Mouse (Mus musculus): ENCODE results near the gene Usp24. TPM values are rescaled to one million over a fixed set of nuclear protein-coding genes. Genes with fewer than 3 reads are reported as not detected.

Gene Usp24
- polyA plus RNA-seq, 2 experiments from 2014 or later, result 9.9 to 12.9 TPM

- ATAC-seq, result no peak
Measured at GRCm38 (mm10) chr4:106430431-106430830, 114.4 kb downstream of the Usp24 start.

GRCm38 (mm10) chr4:106435426-106435825 is 119.4 kb downstream of the Usp24 start:
- no peak for ATAC-seq

GRCm38 (mm10) chr4:106436475-106436874 is 120.5 kb downstream of the Usp24 start:
- peak; percentile 45 for ATAC-seq

- ATAC-seq, result no peak
Measured at GRCm38 (mm10) chr4:106437207-106437606, 121.2 kb downstream of the Usp24 start.

- ATAC-seq, result no peak
Measured at GRCm38 (mm10) chr4:106438763-106439162, 122.8 kb downstream of the Usp24 start.

GRCm38 (mm10) chr4:106443182-106443581 is 127.2 kb downstream of the Usp24 start:
- no peak for ATAC-seq

- ATAC-seq, result no peak
Measured at GRCm38 (mm10) chr4:106449306-106449705, 133.3 kb downstream of the Usp24 start.

- no peak for ATAC-seq
Measured at GRCm38 (mm10) chr4:106452401-106452800, 136.4 kb downstream of the Usp24 start.

GRCm38 (mm10) chr4:106453108-106453507 is 137.1 kb downstream of the Usp24 start:
- no peak for ATAC-seq

GRCm38 (mm10) chr4:106453516-106453915 is 137.5 kb downstream of the Usp24 start:
- no peak for ATAC-seq

GRCm38 (mm10) chr4:106454541-106454940 is 138.5 kb downstream of the Usp24 start:
- ATAC-seq, result no peak

- no peak for ATAC-seq
Measured at GRCm38 (mm10) chr4:106462016-106462415, 146.0 kb downstream of the Usp24 start.

GRCm38 (mm10) chr4:106462524-106462923 is 146.5 kb downstream of the Usp24 start:
- ATAC-seq, result no peak

- ATAC-seq, result no peak
Measured at GRCm38 (mm10) chr4:106463174-106463801, 147.3 kb downstream of the Usp24 start.

- no peak for ATAC-seq
Measured at GRCm38 (mm10) chr4:106467420-106468110, 151.6 kb downstream of the Usp24 start.

GRCm38 (mm10) chr4:106470921-106471320 is 154.9 kb downstream of the Usp24 start:
- no peak for ATAC-seq

- no peak for ATAC-seq
Measured at GRCm38 (mm10) chr4:106472335-106472734, 156.3 kb downstream of the Usp24 start.

- ATAC-seq, result peak; percentile 70
Measured at GRCm38 (mm10) chr4:106474241-106474640, 158.2 kb downstream of the Usp24 start.

- no peak for ATAC-seq
Measured at GRCm38 (mm10) chr4:106480545-106480944, 164.5 kb downstream of the Usp24 start.

GRCm38 (mm10) chr4:106483215-106483727 is 167.3 kb downstream of the Usp24 start:
- ATAC-seq, result no peak

- no peak for ATAC-seq
Measured at GRCm38 (mm10) chr4:106483831-106484230, 167.8 kb downstream of the Usp24 start.

- no peak for ATAC-seq
Measured at GRCm38 (mm10) chr4:106490620-106491019, 174.6 kb downstream of the Usp24 start.

Data from CD4-positive, CD25-positive, alpha-beta regulatory T cell, adult 4 months (primary cell).